Mouse (Mus musculus) C2C12 (cell line): ENCODE measurements around the gene Mink1. TPM values are rescaled to one million over a fixed set of nuclear protein-coding genes. Genes with fewer than 3 reads are reported as not detected.

Source experiments
- H3K27me3 ChIP-seq: one replicate; pipeline ENCODE4 v1.6.1; 2011; ENCODE audit not compliant: control insufficient read depth, insufficient read depth, insufficient read length
- H3K36me3 ChIP-seq: one replicate; pipeline ENCODE4 v1.6.1; 2011; ENCODE audit not compliant: control insufficient read depth, insufficient read depth
- H3K4me3 ChIP-seq: one replicate; pipeline ENCODE4 v1.5.1; 2011; ENCODE audit warnings: mild to moderate bottlenecking, control low read depth; ENCODE audit not compliant: poor library complexity, insufficient read depth, severe bottlenecking
- H3K79me2 ChIP-seq: one replicate; pipeline ENCODE4 v1.6.1; 2011; ENCODE audit not compliant: control insufficient read depth, insufficient read depth
- H3K79me3 ChIP-seq: one replicate; pipeline ENCODE4 v1.6.1; 2011; ENCODE audit warnings: low read depth, control low read depth
- H3ac ChIP-seq: one replicate; pipeline ENCODE3; 2011; ENCODE audit warnings: low read depth; ENCODE audit not compliant: control insufficient read depth, insufficient read length
- CEBPB ChIP-seq: IDR thresholded peaks from one replicate; pipeline ENCODE4 v1.6.1; 2011; ENCODE audit warnings: low read depth, mild to moderate bottlenecking, control low read depth, moderate library complexity
- CTCF ChIP-seq: IDR thresholded peaks from one replicate; pipeline ENCODE4 v1.5.1; 2011; ENCODE audit not compliant: control insufficient read depth, insufficient read depth, insufficient read length
- FOSL1 ChIP-seq: IDR thresholded peaks from one replicate; pipeline ENCODE4 v1.8.0; 2011; ENCODE audit warnings: mild to moderate bottlenecking, low read length; ENCODE audit not compliant: poor library complexity, insufficient read depth, severe bottlenecking
- MAX ChIP-seq: IDR thresholded peaks from one replicate; pipeline ENCODE4 v1.6.1; 2011; ENCODE audit warnings: mild to moderate bottlenecking, control low read depth
- MYOD1 ChIP-seq: IDR thresholded peaks from one replicate; pipeline ENCODE4 v1.6.1; 2011; ENCODE audit warnings: low read depth; ENCODE audit not compliant: control insufficient read depth, insufficient read length
- MYOG ChIP-seq: IDR thresholded peaks from one replicate; pipeline ENCODE4 v1.6.1; 2011; ENCODE audit not compliant: control insufficient read depth, insufficient read length; ENCODE audit errors: extremely low read depth
- USF1 ChIP-seq: IDR thresholded peaks from one replicate; pipeline ENCODE4 v1.6.1; 2011; ENCODE audit warnings: low read depth, mild to moderate bottlenecking, control low read depth, moderate library complexity
- long read RNA-seq, 2 experiments: library from polyadenylated mRNA; unstranded; transcript quantifications; one replicate each; pipeline ENCODE4 v2.0.0; 2019 to 2020
- polyA plus RNA-seq: library from polyadenylated mRNA; unstranded; fragments of >200 nt; fragmentation: generic; extraction: Trizol; gene quantifications from one replicate; pipeline ENCODE4 v1.2.1, GENCODE M21; 2012; ENCODE audit warnings: missing spikeins

The Mink1 gene
- polyA plus RNA-seq = 34.5 TPM
- long read RNA-seq, experiment 1, partial matches to known transcripts = 4 of 9 reads
- long read RNA-seq, experiment 1, other reads (novel, unspliced or antisense) = 5 of 9 reads
- long read RNA-seq, experiment 2, full-length matches to known transcripts = 37 of 75 reads
- long read RNA-seq, experiment 2, partial matches to known transcripts = 13 of 75 reads
- long read RNA-seq, experiment 2, other reads (novel, unspliced or antisense) = 25 of 75 reads

GRCm38 (mm10) chr11:70562287-70562994 lies at the start of gene Mink1:
TSS of gene Mink1 (plus strand) at chr11:70562881.
- peaks cover 46% of the 10 kb centered on the region for H3K79me2 ChIP-seq
- peak within 1 kb of the TSS; percentile 90 for H3K4me3 ChIP-seq
- H3K79me3 ChIP-seq = peaks cover 42% of the 10 kb centered on the region
- peak within 1 kb of the TSS; percentile 80 for H3ac ChIP-seq
- TF ChIP-seq MAX = peak; percentile 61
- peak; percentile 83 for TF ChIP-seq USF1
- TF ChIP-seq CTCF = no peak
- H3K36me3 ChIP-seq = peaks cover 5% of the 10 kb centered on the region
- no peaks in the 10 kb centered on the region for H3K27me3 ChIP-seq

DNA sequence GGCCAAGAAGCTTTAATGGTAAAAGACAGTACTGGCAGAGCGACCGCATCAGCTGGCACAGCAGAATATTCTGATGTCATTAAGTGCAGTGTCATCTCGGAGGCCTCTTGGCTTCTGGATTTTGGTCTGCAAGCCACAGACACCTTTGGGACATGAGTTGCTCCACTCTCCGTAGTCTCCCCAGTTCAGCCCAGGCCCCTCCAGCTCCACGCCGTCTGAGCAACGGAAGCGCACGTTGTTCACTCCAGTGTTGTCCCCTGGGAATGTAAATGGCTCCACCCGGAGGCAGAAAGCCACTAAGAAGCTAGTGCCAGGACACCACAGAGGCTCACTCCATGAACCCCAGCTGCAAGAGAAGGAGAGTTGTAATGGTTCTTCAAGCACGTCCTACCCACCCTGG lies 49.2 kb upstream of the Mink1 start:
- no peak for TF ChIP-seq USF1
- no peak for TF ChIP-seq MYOD1
- TF ChIP-seq MYOG = no peak
- no peak for TF ChIP-seq CTCF
- no peak for TF ChIP-seq CEBPB
- no peak for TF ChIP-seq MAX
- no peak for TF ChIP-seq FOSL1
- no peak overlapping the region for H3K4me3 ChIP-seq
- no peak overlapping the region for H3ac ChIP-seq
- no peaks in the 10 kb centered on the region for H3K79me2 ChIP-seq
- H3K36me3 ChIP-seq = no peaks in the 10 kb centered on the region
- peaks cover 34% of the 10 kb centered on the region for H3K27me3 ChIP-seq
- no peaks in the 10 kb centered on the region for H3K79me3 ChIP-seq

DNA sequence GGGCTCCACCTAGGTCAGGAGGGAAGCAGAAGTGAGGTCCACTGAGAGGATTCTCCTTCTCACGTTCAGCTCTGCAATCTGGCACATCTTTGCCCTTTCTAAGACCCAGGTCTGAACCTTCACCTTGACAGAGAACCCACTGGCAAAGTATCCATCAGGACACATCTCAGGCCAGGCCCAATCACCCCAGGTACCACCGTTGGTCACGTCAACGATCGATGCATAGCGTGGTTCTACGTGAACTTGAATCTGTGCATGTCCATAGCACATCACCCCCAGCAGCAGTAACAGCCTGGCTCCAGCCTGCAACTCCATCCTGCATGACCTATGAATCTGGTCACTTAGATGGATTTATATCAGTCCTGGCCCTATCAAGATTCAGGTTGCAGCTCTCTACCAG lies 48.4 kb upstream of the Mink1 start, which contains the start of gene Vmo1:
Gene Vmo1 (minus strand): TSS at position 329 of the 400 bp plus-strand sequence.
- H3K36me3 ChIP-seq = no peaks in the 10 kb centered on the region
- no peak within 1 kb of the TSS for H3K4me3 ChIP-seq
- no peaks in the 10 kb centered on the region for H3K79me3 ChIP-seq
- H3K27me3 ChIP-seq = peaks cover 26% of the 10 kb centered on the region
- H3ac ChIP-seq = no peak within 1 kb of the TSS
- TF ChIP-seq MAX (no peak), CTCF (no peak)
- H3K79me2 ChIP-seq = no peaks in the 10 kb centered on the region

- H3K27me3 ChIP-seq = peaks cover 12% of the 10 kb centered on the region
- H3ac ChIP-seq = no peak overlapping the region
- H3K4me3 ChIP-seq = no peak overlapping the region
- TF ChIP-seq FOSL1 (no peak), USF1 (no peak), CEBPB (no peak), MYOD1 (no peak), MYOG (no peak), MAX (no peak), CTCF (no peak)
- no peaks in the 10 kb centered on the region for H3K79me2 ChIP-seq
- H3K36me3 ChIP-seq = no peaks in the 10 kb centered on the region
- no peaks in the 10 kb centered on the region for H3K79me3 ChIP-seq
Measured at GRCm38 (mm10) chr11:70516352-70516751, 46.3 kb upstream of the Mink1 start.

DNA sequence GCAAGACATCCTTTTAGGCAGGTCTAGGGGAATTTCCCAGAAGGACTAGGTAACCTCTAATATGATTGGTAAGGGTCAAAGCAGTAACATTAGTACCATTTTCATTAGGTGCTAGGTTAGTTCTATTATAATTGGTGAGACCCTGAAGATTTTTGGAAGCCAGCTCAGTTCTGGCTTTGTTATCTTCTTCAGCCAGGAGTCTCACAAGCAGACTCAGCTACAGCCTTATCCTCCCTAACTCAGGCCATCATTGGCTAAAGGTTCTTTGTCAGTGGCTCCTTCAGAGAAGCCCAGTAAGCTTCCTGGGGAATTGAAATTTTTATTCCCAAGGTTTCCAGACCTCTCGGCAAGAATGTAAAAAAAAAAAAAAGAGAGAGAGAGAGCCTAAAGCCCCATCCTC lies 44.2 kb upstream of the Mink1 start:
- no peak overlapping the region for H3K4me3 ChIP-seq
- H3ac ChIP-seq = no peak overlapping the region
- TF ChIP-seq MYOD1 (no peak), CEBPB (no peak), MAX (no peak), USF1 (no peak), CTCF (no peak), MYOG (no peak), FOSL1 (no peak)
- no peaks in the 10 kb centered on the region for H3K79me2 ChIP-seq
- H3K79me3 ChIP-seq = no peaks in the 10 kb centered on the region
- no peaks in the 10 kb centered on the region for H3K36me3 ChIP-seq
- peaks cover 6% of the 10 kb centered on the region for H3K27me3 ChIP-seq

GRCm38 (mm10) chr11:70518923-70519322 lies 43.8 kb upstream of the Mink1 start, which contains the start of gene Gltpd2:
TSS of gene Gltpd2 (plus strand) at chr11:70519196.
- Histone ChIP-seq H3K79me2 (no peaks in the 10 kb centered on the region), H3K27me3 (peaks cover 3% of the 10 kb centered on the region), H3ac (no peak within 1 kb of the TSS), H3K79me3 (no peaks in the 10 kb centered on the region), H3K4me3 (no peak within 1 kb of the TSS), H3K36me3 (no peaks in the 10 kb centered on the region)
- TF ChIP-seq CTCF = no peak
